Mouse (Mus musculus): ENCODE data around the gene Dock10. TPM values are rescaled to one million over a fixed set of nuclear protein-coding genes. Genes with fewer than 3 reads are reported as not detected.

Dock10 gene
- polyA plus RNA-seq (2012; rRNA removed), result 4.3 and 5.2 TPM in 2 replicates

DNA sequence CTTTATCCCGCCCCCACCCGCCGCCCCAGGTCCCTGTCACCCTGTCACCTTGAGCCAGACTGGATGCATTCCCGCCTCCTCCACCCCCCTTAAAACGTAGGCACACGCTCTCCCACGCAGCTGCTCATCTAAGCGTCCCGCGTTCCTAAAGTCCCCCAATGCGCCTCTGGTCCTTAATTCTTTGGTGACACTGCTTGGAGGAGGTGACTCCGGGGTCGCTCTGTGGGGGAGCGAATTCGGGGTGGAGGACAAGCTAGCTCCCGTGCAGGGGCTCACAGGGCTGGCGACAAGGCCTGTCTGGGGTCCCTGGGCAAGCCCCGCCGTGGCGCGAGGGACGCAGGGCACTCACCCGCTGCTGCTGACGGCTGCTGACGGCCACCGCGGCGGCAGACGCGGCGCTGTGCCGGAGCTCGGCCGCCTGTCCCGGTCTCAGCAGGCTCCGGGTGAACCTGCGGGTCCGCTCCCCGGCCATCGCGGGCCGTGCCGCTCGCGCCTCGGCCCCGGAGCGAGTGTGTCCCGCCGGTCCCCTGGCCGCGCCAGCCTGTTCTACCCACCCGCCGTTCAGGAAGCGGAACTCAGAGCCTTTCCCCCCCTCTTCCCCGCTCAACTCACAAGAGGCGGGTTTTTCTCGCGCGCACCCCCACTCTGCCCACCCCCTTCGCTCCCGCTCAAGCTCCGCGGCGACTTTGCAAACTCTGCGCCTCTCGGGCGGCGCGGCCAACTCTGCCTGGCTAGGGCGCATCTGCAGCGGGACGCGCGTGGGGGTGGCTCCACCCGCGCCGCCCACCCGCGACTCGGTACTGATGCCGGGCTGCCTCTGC, at the start of gene Dock10:
Gene Dock10, minus strand, starts transcription at position 551 of the 821 bp plus-strand sequence.

DNA sequence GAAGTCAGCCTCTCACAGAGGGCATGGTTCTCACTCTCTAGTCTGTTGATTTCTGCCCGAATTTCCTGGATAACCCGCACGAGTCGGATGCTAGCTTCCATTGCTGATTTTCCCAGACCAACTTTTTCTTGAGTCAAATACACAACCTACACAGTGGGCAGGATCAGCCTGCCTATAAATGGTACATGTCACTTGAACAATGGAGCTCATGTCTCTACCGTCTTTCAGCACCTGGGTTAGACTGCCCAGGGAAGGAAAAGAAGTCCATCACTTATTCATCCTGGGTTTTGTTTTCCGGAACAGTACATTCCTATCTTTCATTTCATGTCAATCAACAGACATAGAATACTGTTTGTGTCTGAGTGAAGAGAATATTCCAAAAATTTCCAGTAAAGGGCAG, 297.0 kb downstream of the Dock10 start, which contains the start of gene Gm45261:
Gene Gm45261, minus strand, starts transcription at position 101 of the 400 bp plus-strand sequence.

